9 mouse cellular contexts compared by ENCODE assay signal in genomic region chr11:95750995-95751394, GRCm38 (mm10). TPM values are rescaled to one million over a fixed set of nuclear protein-coding genes. Genes with fewer than 3 reads are reported as not detected.
A peak's percentile ranks its signal among the peaks of the same experiment; 100 is the strongest.
DNase-seq lines count a peak whose midpoint lies in the region; ATAC-seq lines count a peak whose summit lies in the region.
"Had no signal": no experiment of that assay in that cellular context is flagged by ENCODE, and none has a peak within 500 bp of the region (broad histone marks: within the 10 kb centered on the region; RNA-seq: fewer than 3 reads in every experiment).

No protein-coding gene starts in this region.

- peak; percentile 87 for DNase-seq in 3T3-L1 (ENCODE audit: low read depth, low spot score)
- peak; percentile 69 for DNase-seq in ES-CJ7 (ENCODE audit: low read depth, low spot score)
- peak; percentile 82 for DNase-seq in c-Kit-positive CD71-positive TER-119-positive erythroid progenitor cells, embryonic 14.5 days (ENCODE audit: low spot score)
- DNase-seq in frontal cortex, postnatal 36 days (ENCODE audit: low spot score in 2 of 2), result peak; percentile 58 to 84
- DNase-seq in liver, embryonic 11.5 days (ENCODE audit: low spot score), result peak; percentile 58
- DNase-seq in retina, adult 2 months (ENCODE audit: low read depth, low spot score), result peak; percentile 62
- peak; percentile 82 for DNase-seq in thymus, postnatal 14 days

- H3K9me3 ChIP-seq in kidney, embryonic 14.5 days (ENCODE audit: control insufficient read depth, low read length), result no peaks in the 10 kb centered on the region
- no peaks in the 10 kb centered on the region for H3K9me3 ChIP-seq in liver, embryonic 11.5 days (ENCODE audit: control insufficient read depth, low read length)
- H3K9me3 ChIP-seq: heart, embryonic 13.5 days had no signal

- no peak overlapping the region for H3K9ac ChIP-seq in kidney, embryonic 14.5 days (ENCODE audit: low read depth, low read length)
- no peak overlapping the region for H3K9ac ChIP-seq in liver, embryonic 11.5 days (ENCODE audit: low read depth, low read length)
- H3K9ac ChIP-seq: heart, embryonic 13.5 days had no signal

- no peaks in the 10 kb centered on the region for H3K4me1 ChIP-seq in kidney, embryonic 14.5 days (ENCODE audit: control insufficient read depth, insufficient read depth, low read length)
- H3K4me1 ChIP-seq in liver, embryonic 11.5 days (replicated peaks; ENCODE audit: control insufficient read depth, insufficient read depth, low read length), result no peaks in the 10 kb centered on the region
- H3K4me1 ChIP-seq: heart, embryonic 13.5 days had no signal

- peak; percentile 35; the same call in 1 of the 2 replicates for ATAC-seq in kidney, embryonic 14.5 days (ENCODE audit: low FRiP score, low TSS enrichment)
- 0 out of 2 replicates have a peak, but pooled peaks have one; percentile 47 for ATAC-seq in liver, embryonic 11.5 days (replicated peaks; ENCODE audit: low FRiP score)

- H3K4me2 ChIP-seq in kidney, embryonic 14.5 days (replicated peaks; ENCODE audit: low read depth, low read length), result no peak overlapping the region
- no peak overlapping the region for H3K4me2 ChIP-seq in liver, embryonic 11.5 days
- H3K4me2 ChIP-seq: heart, embryonic 13.5 days had no signal

- no peak overlapping the region for H3K4me3 ChIP-seq in kidney, embryonic 14.5 days (ENCODE audit: low read length)
- no peak overlapping the region for H3K4me3 ChIP-seq in liver, embryonic 11.5 days (ENCODE audit: low read depth, low read length)
- H3K4me3 ChIP-seq: heart, embryonic 13.5 days had no signal

- H3K27ac ChIP-seq in kidney, embryonic 14.5 days (ENCODE audit: low read depth, low read length), result no peak overlapping the region
- no peak overlapping the region for H3K27ac ChIP-seq in liver, embryonic 11.5 days (ENCODE audit: low read depth, low read length)
- H3K27ac ChIP-seq: heart, embryonic 13.5 days had no signal

- no peaks in the 10 kb centered on the region for H3K27me3 ChIP-seq in kidney, embryonic 14.5 days (ENCODE audit: control insufficient read depth, insufficient read depth, low read length)
- H3K27me3 ChIP-seq in liver, embryonic 11.5 days (replicated peaks; ENCODE audit: control insufficient read depth, insufficient read depth, low read length), result no peaks in the 10 kb centered on the region
- H3K27me3 ChIP-seq: heart, embryonic 13.5 days had no signal

- WGBS in kidney, embryonic 14.5 days, result 42% methylated on average over 1 of the region's 1 CpGs
- WGBS in liver, embryonic 11.5 days, result 0% methylated on average over 1 of the region's 1 CpGs

- peaks cover 55% of the 10 kb centered on the region for H3K36me3 ChIP-seq in kidney, embryonic 14.5 days (ENCODE audit: control insufficient read depth, insufficient read depth, low read length)
- H3K36me3 ChIP-seq in liver, embryonic 11.5 days (ENCODE audit: control insufficient read depth, insufficient read depth, low read length), result peaks cover 22% of the 10 kb centered on the region

RNA-seq across cellular contexts. Expression of gene B130006D01Rik, which starts 27.6 kb away (rescaled TPM):
- polyA plus RNA-seq in kidney, embryonic 14.5 days (2014; fragmentation: Nextera tagmentation; extraction: Ambion mirVana), result 1.5 and 1.6 TPM in 2 replicates
- 1.5 and 1.6 TPM in 2 replicates for polyA plus RNA-seq in liver, embryonic 11.5 days (2014; fragmentation: Nextera tagmentation; extraction: Ambion mirVana)

RNA-seq across cellular contexts. Expression of gene Zfp652, which starts 38.5 kb away (rescaled TPM):
- 13.5 and 13.8 TPM in 2 replicates for polyA plus RNA-seq in kidney, embryonic 14.5 days (2014; fragmentation: Nextera tagmentation; extraction: Ambion mirVana)
- 8.7 TPM in 2 replicates for polyA plus RNA-seq in liver, embryonic 11.5 days (2014; fragmentation: Nextera tagmentation; extraction: Ambion mirVana)
